Mouse (Mus musculus) G1E-ER4 (cell line): Measurements from ENCODE around the gene Syne3. TPM values are rescaled to one million over a fixed set of nuclear protein-coding genes. Genes with fewer than 3 reads are reported as not detected.

Source experiments
- GATA1 ChIP-seq: IDR thresholded peaks from one replicate; pipeline ENCODE4 v1.8.0; 2012; ENCODE audit warnings: low read length, inconsistent platforms
- polyA plus RNA-seq: library from polyadenylated mRNA; stranded (reverse); fragments of >175 nt; gene quantifications from 2 replicates; pipeline ENCODE4 v1.2.3, GENCODE M21; 2012

Gene Syne3
- polyA plus RNA-seq, 1 experiment = 9.5 TPM

GRCm38 (mm10) chr12:105032147-105032831, 22.7 kb upstream of the Syne3 start, which contains the start of gene Glrx5:
TSS of gene Glrx5 (plus strand) at chr12:105032688.
- TF ChIP-seq GATA1 = no peak

- no peak for TF ChIP-seq GATA1
Observed at GRCm38 (mm10) chr12:105031081-105032058, 21.8 kb upstream of the Syne3 start.

GRCm38 (mm10) chr12:105029890-105030289, 20.3 kb upstream of the Syne3 start:
- TF ChIP-seq GATA1 = no peak

GRCm38 (mm10) chr12:105027323-105027991, 17.8 kb upstream of the Syne3 start:
- TF ChIP-seq GATA1 = peak; percentile 86

GRCm38 (mm10) chr12:105025947-105026586, 16.5 kb upstream of the Syne3 start:
- TF ChIP-seq GATA1 = peak; percentile 63

- peak; percentile 98 for TF ChIP-seq GATA1
Observed at GRCm38 (mm10) chr12:105025271-105025946, 15.8 kb upstream of the Syne3 start.

GRCm38 (mm10) chr12:105022776-105023175, 13.2 kb upstream of the Syne3 start:
- no peak for TF ChIP-seq GATA1

GRCm38 (mm10) chr12:105022141-105022540, 12.5 kb upstream of the Syne3 start:
- TF ChIP-seq GATA1 = no peak

GRCm38 (mm10) chr12:105021441-105022069, 11.9 kb upstream of the Syne3 start:
- TF ChIP-seq GATA1 = no peak

GRCm38 (mm10) chr12:105019359-105020219, 10.0 kb upstream of the Syne3 start:
- no peak for TF ChIP-seq GATA1

GRCm38 (mm10) chr12:105016639-105017038, 7.0 kb upstream of the Syne3 start:
- TF ChIP-seq GATA1 = no peak

GRCm38 (mm10) chr12:105016199-105016598, 6.6 kb upstream of the Syne3 start:
- TF ChIP-seq GATA1 = no peak

- no peak for TF ChIP-seq GATA1
Observed at GRCm38 (mm10) chr12:105013065-105013464, 3.5 kb upstream of the Syne3 start.

- TF ChIP-seq GATA1 = no peak
Observed at GRCm38 (mm10) chr12:105012314-105012713, 2.7 kb upstream of the Syne3 start.
